Mouse (Mus musculus): Measurements from ENCODE around the gene Tmem120b. TPM values are rescaled to one million over a fixed set of nuclear protein-coding genes. Genes with fewer than 3 reads are reported as not detected.
A peak's percentile ranks its signal among the peaks of the same experiment; 100 is the strongest.

The Tmem120b gene
- total RNA-seq, 2 experiments from 2014 or later = 1.4 TPM

- ATAC-seq (replicated peaks; ENCODE audit: poor library complexity) = peak; percentile 61
Observed at GRCm38 (mm10) chr5:123125638-123126406, 57.6 kb downstream of the Tmem120b start.

DNA sequence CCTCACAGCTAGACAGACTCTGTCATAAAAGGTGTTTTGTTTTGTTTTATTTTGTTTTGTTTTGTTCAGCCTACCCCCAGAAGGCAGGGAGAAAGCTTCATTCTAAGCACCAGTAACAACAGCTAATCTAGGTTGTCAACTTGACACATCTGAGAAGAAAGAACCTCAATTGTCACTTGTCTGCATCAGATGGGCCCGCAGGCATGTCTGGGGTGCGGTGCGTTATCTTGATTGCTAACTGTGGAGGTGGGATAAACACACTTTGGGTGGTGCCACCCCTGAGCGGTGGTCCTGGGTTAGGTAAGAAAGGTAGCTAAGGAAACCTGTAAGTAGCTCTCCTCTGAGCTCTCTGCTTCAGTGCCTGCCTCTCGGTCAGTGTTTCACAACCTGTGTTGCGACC lies 58.8 kb downstream of the Tmem120b start:
- no peak for ATAC-seq (replicated peaks; ENCODE audit: poor library complexity)

GRCm38 (mm10) chr5:123128426-123129169 lies 60.4 kb downstream of the Tmem120b start:
- peak; percentile 57 for ATAC-seq (replicated peaks; ENCODE audit: poor library complexity)

DNA sequence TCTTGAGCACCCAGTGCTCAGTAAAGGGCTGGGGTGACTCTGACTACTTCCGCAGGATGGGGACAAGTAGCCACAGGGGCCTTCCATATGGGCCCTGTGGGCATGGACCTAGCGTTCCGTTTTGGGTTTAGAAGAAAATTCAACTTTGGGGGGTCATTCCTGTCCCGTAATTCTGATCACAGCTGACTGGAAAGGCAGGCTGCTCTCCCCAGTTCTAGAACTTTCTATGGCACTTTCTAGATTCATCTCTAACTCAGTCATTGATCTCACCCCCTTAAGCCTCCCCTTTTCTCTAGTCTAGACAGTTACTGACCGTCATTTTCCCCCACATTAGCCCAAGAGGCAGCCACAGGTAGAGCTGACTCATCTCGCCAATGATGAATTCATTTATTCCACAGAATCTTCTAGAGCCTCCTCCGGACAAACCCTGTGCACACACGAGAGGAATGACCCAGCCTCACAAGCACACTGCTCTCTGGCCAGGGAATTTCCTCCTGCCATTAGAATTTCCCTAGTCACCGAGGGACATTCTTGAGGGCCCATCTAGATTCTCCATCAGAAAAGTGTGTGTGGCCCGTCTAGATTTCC lies 61.0 kb downstream of the Tmem120b start:
- no peak for ATAC-seq (replicated peaks; ENCODE audit: poor library complexity)

DNA sequence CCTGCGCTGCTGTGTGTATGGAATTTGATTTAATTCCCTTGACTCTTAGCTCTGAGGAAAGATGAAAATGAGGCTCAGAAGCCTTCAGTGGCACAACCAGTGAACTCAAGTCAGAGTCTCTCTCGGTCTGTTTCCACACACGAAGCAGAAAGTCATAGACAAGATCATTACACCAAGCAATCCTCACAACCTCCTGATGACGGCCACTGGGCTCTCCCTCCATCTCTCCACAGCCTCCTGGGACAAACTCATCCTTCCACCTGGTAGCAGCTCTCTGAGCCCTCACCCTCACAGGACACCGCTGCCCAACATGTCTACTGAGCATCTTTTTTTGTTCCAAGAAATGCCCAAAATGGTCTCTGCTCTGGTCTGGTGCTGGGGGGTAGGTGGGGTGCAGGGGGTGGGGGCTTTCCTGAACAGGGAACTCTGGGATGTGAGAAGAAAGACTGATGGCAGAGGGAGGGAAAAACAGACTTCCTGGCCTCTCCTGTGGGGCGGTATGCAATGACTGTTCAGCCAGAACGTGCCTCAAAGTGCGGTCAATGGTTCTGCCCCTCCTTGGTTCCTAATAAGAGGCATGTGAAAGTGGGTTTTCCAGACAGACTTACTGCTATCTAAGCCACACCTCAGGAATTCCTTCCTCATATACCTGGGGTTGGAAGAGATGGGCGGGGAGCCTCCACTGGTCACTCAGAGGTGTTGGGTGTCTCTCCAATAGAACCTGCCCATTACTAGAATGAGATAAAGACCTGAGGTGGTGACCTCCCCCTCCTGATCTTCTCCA lies 62.0 kb downstream of the Tmem120b start:
- ATAC-seq (replicated peaks; ENCODE audit: poor library complexity) = no peak

DNA sequence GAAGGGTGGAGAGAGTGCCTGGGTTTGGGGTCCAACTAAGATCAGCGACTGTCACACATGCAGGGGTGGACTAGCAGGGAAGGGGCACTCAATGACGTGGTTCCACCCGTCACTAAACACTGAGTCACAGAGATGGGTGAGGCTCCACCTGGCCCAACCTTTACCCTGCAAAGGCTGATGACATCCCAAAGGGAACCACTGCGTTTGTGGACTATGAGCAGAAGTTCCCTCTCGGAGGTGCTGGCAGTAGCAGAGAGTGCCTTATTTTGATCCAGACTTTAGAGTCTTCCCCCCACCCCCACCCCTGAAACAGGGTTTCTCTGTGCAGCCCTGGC lies 62.6 kb downstream of the Tmem120b start:
- ATAC-seq (replicated peaks; ENCODE audit: poor library complexity) = no peak

GRCm38 (mm10) chr5:123132308-123133071 lies 64.3 kb downstream of the Tmem120b start, which contains the start of gene Rhof:
Gene Rhof (minus strand): TSS chr5:123132692.
- peak; percentile 49 for ATAC-seq (replicated peaks; ENCODE audit: poor library complexity)

DNA sequence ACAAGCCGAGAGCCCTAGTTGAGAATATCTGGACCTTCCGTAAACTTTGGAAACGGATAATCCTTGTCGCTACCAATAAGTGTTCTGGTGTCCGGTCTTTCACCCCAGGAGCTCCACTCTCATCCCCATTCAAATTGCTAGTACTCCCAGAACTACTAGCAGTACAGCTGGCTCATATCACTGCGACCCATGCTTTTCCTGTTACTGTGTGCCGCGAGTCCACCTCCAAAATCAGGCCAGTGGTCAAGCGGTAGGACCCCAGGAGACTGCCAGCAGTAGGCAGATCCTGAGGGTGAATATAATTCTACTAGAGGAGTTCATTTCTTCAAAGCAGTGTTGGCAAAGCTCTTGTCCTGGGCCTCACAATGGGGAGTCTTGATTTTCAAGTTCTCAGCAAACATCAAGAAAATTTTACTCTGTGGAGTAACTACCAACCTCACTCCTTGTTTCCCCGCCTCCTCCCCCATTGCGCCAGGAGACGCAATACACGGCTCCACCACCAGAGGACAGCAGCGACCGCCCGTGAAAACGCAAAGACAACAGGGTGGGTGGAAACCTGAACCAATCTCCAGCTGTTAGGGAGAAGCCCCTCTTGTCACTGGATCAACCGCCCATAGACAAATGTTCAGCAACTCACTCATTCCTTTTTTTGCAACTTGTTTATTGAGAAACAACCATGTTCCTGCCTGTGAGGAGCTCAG lies 65.0 kb downstream of the Tmem120b start:
- ATAC-seq (replicated peaks; ENCODE audit: poor library complexity) = peak; percentile 26

GRCm38 (mm10) chr5:123133784-123134143 lies 65.5 kb downstream of the Tmem120b start:
- ATAC-seq (replicated peaks; ENCODE audit: poor library complexity) = no peak

- ATAC-seq (replicated peaks; ENCODE audit: poor library complexity) = no peak
Observed at GRCm38 (mm10) chr5:123134186-123134874, 66.1 kb downstream of the Tmem120b start.

DNA sequence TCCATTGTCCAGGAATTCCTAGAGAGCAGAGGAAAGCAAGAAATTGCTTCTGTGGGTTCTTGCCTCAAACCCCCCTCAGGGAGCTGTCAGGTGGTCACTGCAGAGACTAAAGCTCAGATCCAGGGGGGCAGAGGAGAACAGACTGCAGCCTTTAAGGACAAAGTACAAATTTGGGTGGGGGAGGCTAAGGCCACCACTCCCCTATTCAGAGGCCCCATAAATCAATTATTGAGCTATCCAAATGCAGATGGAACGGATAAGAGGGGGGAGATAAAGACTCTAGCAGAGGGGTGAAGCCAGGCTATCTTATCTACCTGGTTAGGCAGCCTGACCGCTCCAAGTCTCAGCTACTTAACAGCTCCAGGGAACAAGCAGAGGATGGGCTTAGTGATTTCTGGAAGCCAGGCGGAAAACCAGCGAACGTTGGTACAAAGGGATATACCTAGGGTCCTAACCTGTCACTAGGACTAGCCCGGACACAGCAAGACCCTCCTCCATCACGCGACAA lies 66.7 kb downstream of the Tmem120b start:
- ATAC-seq (replicated peaks; ENCODE audit: poor library complexity) = no peak

DNA sequence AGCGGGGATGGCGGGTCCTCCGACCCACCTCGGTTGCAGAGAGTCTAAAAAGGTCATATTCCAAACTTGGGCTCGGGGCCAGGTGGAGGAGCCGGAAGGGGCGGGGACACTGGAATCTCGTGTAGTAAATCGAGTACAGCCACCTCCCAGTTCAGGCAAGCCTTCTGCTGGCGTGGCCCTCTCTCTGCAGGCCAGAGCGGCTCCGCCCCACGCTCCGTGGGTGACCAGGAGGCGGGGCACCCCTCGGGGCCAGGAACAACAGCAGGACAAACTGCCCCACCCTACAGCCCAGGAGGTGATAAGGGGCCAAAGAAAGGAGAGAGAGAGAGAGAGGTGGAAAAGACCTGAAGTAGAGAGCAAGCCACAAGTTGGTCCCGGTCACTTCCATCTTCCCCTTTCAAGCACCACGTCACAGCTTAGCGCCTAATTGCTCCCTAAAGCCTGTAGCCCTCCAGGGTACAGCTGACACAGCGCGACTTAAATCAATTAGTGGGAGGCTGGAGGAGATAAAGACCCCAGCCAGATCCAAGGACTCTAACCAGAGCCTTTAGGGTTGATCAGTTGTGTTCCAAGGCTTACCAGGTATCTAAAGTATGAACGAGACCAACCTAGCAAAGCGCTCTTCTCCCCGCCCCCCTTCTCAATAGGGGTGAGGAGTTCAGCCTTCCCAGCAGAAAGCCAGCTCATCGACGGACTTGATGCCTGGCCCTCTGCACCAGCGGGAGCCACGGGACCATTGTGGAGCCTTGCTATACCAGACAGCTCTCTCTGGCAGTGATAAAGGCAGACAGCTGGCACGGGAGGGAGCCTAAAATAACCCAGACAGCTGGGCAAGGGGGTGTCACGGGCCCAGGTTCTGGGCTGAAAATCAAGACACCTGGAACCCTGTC lies 67.5 kb downstream of the Tmem120b start:
- ATAC-seq (replicated peaks; ENCODE audit: poor library complexity) = peak; percentile 3; the same call in 1 of the 2 replicates

DNA sequence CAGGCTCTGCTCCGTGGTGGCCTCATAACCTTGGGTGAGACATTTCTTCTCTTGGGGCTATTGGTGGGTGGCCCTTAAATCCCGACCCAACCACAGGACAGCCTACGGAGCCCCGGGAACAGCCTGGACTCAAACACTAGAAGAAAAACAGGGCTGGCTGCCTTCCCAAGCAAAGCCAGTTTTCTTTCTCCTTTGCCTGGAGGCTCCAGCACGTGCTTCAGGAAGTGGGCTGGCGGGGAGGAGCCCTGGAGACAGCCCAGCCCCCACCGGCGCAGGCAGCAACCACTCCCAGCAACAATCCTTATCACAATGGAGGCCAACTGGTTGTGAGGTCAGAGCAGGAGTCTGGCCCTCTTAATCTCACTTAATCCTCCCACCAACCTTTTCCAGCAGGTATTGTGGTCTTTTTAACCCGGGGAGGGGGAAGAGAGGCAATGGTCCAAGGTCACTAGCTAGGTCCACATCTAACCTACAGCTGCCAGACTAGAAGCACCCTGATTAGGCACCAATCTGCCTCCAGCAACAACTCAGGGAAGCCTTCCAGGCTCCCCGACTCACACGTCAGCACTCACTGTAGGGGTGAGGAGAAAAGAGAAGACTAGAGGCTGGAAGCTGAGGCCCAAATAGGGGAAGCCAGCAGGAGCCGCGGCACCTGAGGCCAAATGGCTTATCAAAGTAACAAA lies 68.3 kb downstream of the Tmem120b start:
- peak; percentile 21 for ATAC-seq (replicated peaks; ENCODE audit: poor library complexity)

DNA sequence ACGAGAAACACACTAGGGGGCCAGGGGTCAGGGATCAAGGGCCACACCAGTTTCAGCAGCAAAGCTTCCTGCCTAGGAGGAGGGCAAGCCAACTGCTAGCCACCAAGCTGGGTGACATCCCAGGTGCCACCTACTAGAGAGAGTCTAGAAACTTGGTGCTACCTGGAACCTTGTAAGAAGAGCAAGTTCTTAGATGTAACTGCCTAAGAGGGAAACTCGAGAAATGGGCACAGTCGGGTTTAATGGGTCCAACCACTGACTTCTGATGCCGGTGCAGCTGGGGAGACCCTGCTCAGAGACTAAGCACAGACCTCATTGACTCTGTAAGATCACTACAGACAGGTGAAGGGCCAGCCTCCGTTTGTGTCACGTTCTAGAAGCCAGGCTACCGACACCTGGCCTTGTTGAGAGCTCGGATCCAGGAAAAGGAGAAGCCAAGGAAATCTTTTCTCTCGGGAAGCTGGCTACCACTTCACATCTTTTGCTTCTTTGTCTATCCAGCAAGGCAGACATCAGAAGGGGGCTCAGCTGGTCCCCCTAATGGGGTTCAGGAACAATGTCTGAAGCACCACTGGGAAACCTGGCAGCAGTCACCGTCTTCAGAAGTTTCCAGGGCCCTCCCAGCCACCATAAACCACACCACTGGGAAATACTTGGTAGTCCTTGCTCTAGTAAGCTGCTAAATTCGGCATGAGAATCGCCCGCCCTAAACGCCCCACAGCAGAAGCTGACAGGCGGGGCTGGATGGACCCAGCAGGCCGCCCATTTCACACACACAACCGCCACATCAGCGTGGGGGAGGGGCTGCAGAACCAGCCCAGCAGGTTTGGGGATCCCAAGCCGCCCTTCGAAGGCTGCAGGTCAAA lies 69.1 kb downstream of the Tmem120b start:
- ATAC-seq (replicated peaks; ENCODE audit: poor library complexity) = peak; percentile 9; the same call in 1 of the 2 replicates

- no peak for ATAC-seq (replicated peaks; ENCODE audit: poor library complexity)
Observed at GRCm38 (mm10) chr5:123137910-123138229, 69.7 kb downstream of the Tmem120b start.

- no peak for ATAC-seq (replicated peaks; ENCODE audit: poor library complexity)
Observed at GRCm38 (mm10) chr5:123138230-123138911, 70.2 kb downstream of the Tmem120b start.
